Mouse (Mus musculus) forebrain, embryonic 12.5 days (tissue): ENCODE results near the gene Ift88. TPM values are rescaled to one million over a fixed set of nuclear protein-coding genes. Genes with fewer than 3 reads are reported as not detected.
"Not testable (repeated sequence)": the region's sequence is repeated elsewhere in the genome, so short reads cannot be mapped to it uniquely, and the experiment has no call there.

Experiments
- ATAC-seq: fragments of 200-750 bp; cut with Nextera tagmentation; 2 replicates; pipeline ENCODE4 v1.8.0; 2017; ENCODE audit warnings: moderate TSS enrichment; ENCODE audit not compliant: low FRiP score
- H3K27ac ChIP-seq: fragments of 300-500 bp; sonication (generic); 2 replicates; pipeline ENCODE4 v1.5.1; 2016; ENCODE audit warnings: mild to moderate bottlenecking
- H3K27me3 ChIP-seq: fragments of 300-500 bp; sonication (generic); 2 replicates; pipeline ENCODE4 v1.6.1; 2016; ENCODE audit warnings: mild to moderate bottlenecking
- H3K36me3 ChIP-seq: fragments of 300-500 bp; sonication (generic); replicated peaks from 2 replicates; pipeline ENCODE4 v1.6.1; 2016; ENCODE audit warnings: mild to moderate bottlenecking
- H3K4me1 ChIP-seq: fragments of 300-500 bp; sonication (generic); 2 replicates; pipeline ENCODE4 v1.6.1; 2016
- H3K4me2 ChIP-seq: fragments of 300-500 bp; sonication (generic); 2 replicates; pipeline ENCODE4 v1.6.1; 2016; ENCODE audit warnings: mild to moderate bottlenecking, moderate library complexity
- H3K4me3 ChIP-seq: fragments of 300-500 bp; sonication (generic); replicated peaks from 2 replicates; pipeline ENCODE4 v1.5.1; 2016; ENCODE audit warnings: mild to moderate bottlenecking
- H3K9ac ChIP-seq: fragments of 300-500 bp; sonication (generic); 2 replicates; pipeline ENCODE4 v1.6.1; 2016; ENCODE audit warnings: mild to moderate bottlenecking
- H3K9me3 ChIP-seq: fragments of 300-500 bp; sonication (generic); 2 replicates; pipeline ENCODE4 v1.6.1; 2016
- WGBS: fragments of 180-500 bp; shearing (Covaris S2); methylation state at CpG from one replicate; pipeline ENCODE4 v1.1.7; 2016; 5-methylcytosine and 5-hydroxymethylcytosine counted together
- polyA plus RNA-seq: library from polyadenylated mRNA; unstranded; fragments of >200 nt; fragmentation: Nextera tagmentation; extraction: Ambion mirVana; gene quantifications from 2 replicates; pipeline ENCODE4 v1.2.1, GENCODE M21; 2016

The Ift88 gene
- polyA plus RNA-seq, 1 experiment from 2014 or later = 16.4 TPM

- H3K9me3 ChIP-seq = no peaks in the 10 kb centered on the region
- H3K4me2 ChIP-seq = peak overlapping the region; percentile 85
- WGBS = 18% methylated on average over 13 of the region's 13 CpGs
- H3K4me3 ChIP-seq = peak overlapping the region; percentile 59
- H3K27me3 ChIP-seq = peaks cover 10% of the 10 kb centered on the region; the same call in 1 of the 2 replicates
- ATAC-seq = no peak
- H3K27ac ChIP-seq = no peak overlapping the region
- peaks cover 7% of the 10 kb centered on the region for H3K4me1 ChIP-seq
- H3K36me3 ChIP-seq = no peaks in the 10 kb centered on the region
- H3K9ac ChIP-seq = peak overlapping the region; percentile 67; the same call in 1 of the 2 replicates
Measured at GRCm38 (mm10) chr14:57398813-57399427, 24.9 kb upstream of the Ift88 start.

- no peak overlapping the region for H3K4me3 ChIP-seq
- peaks cover 1% of the 10 kb centered on the region; the same call in 1 of the 2 replicates for H3K27me3 ChIP-seq
- H3K4me2 ChIP-seq = no peak overlapping the region
- ATAC-seq = no peak
- no peak overlapping the region for H3K9ac ChIP-seq
- H3K9me3 ChIP-seq = no peaks in the 10 kb centered on the region
- no peaks in the 10 kb centered on the region for H3K36me3 ChIP-seq
- no peak overlapping the region for H3K27ac ChIP-seq
- H3K4me1 ChIP-seq = peaks cover 15% of the 10 kb centered on the region
Measured at GRCm38 (mm10) chr14:57402815-57403214, 21.0 kb upstream of the Ift88 start.

- no peak overlapping the region for H3K27ac ChIP-seq
- no peak overlapping the region for H3K4me3 ChIP-seq
Measured at GRCm38 (mm10) chr14:57407039-57407987, 16.5 kb upstream of the Ift88 start.

GRCm38 (mm10) chr14:57408100-57408499, 15.8 kb upstream of the Ift88 start:
- Histone ChIP-seq H3K27me3 (no peaks in the 10 kb centered on the region), H3K4me3 (no peak overlapping the region)
- WGBS = 79% methylated on average over 8 of the region's 8 CpGs

More at GRCm38 (mm10) chr14:57407039-57407987, 16.5 kb upstream of the Ift88 start:
- peak overlapping the region; percentile 31 for H3K4me2 ChIP-seq
- H3K9me3 ChIP-seq = no peaks in the 10 kb centered on the region
- peak; percentile 41; the same call in 1 of the 2 replicates for ATAC-seq
- H3K9ac ChIP-seq = no peak overlapping the region
- no peaks in the 10 kb centered on the region for H3K27me3 ChIP-seq
- H3K36me3 ChIP-seq = no peaks in the 10 kb centered on the region
- 7% methylated on average over 12 of the region's 12 CpGs for WGBS
- peaks cover 12% of the 10 kb centered on the region for H3K4me1 ChIP-seq

GRCm38 (mm10) chr14:57409106-57409505, 14.8 kb upstream of the Ift88 start:
- Histone ChIP-seq H3K9ac (no peak overlapping the region), H3K4me1 (peaks cover 12% of the 10 kb centered on the region), H3K36me3 (no peaks in the 10 kb centered on the region), H3K27me3 (no peaks in the 10 kb centered on the region), H3K4me3 (no peak overlapping the region), H3K9me3 (no peaks in the 10 kb centered on the region), H3K4me2 (no peak overlapping the region), H3K27ac (no peak overlapping the region)
- ATAC-seq = 0 out of 2 replicates have a peak, but pooled peaks have one; percentile 39
- 16% methylated on average over 6 of the region's 6 CpGs for WGBS

More at GRCm38 (mm10) chr14:57408100-57408499, 15.8 kb upstream of the Ift88 start:
- Histone ChIP-seq H3K9me3 (no peaks in the 10 kb centered on the region), H3K4me1 (peaks cover 12% of the 10 kb centered on the region), H3K27ac (no peak overlapping the region), H3K36me3 (no peaks in the 10 kb centered on the region), H3K9ac (no peak overlapping the region), H3K4me2 (no peak overlapping the region)
- no peak for ATAC-seq

GRCm38 (mm10) chr14:57412166-57412565, 11.7 kb upstream of the Ift88 start:
- no peak for ATAC-seq
- Histone ChIP-seq H3K4me3 (no peak overlapping the region), H3K9me3 (no peaks in the 10 kb centered on the region), H3K27ac (no peak overlapping the region), H3K36me3 (no peaks in the 10 kb centered on the region), H3K9ac (no peak overlapping the region), H3K27me3 (no peaks in the 10 kb centered on the region), H3K4me2 (no peak overlapping the region), H3K4me1 (peaks cover 9% of the 10 kb centered on the region)
- 54% methylated on average over 7 of the region's 7 CpGs for WGBS

GRCm38 (mm10) chr14:57417187-57417586, 6.7 kb upstream of the Ift88 start:
- Histone ChIP-seq H3K4me3 (no peak overlapping the region), H3K27ac (no peak overlapping the region), H3K36me3 (no peaks in the 10 kb centered on the region), H3K9me3 (no peaks in the 10 kb centered on the region), H3K27me3 (0 out of 2 replicates have a peak, but pooled peaks cover 4% of the 10 kb centered on the region), H3K4me1 (no peaks in the 10 kb centered on the region; the same call in 1 of the 2 replicates), H3K4me2 (no peak overlapping the region), H3K9ac (no peak overlapping the region)
- ATAC-seq = no peak
- 94% methylated on average over 2 of the region's 2 CpGs for WGBS

- Histone ChIP-seq H3K4me2 (peak overlapping the region; percentile 72), H3K27ac (peak overlapping the region; percentile 78), H3K4me3 (peak overlapping the region; percentile 94), H3K4me1 (peaks cover 3% of the 10 kb centered on the region), H3K36me3 (no peaks in the 10 kb centered on the region), H3K9ac (peak overlapping the region; percentile 85), H3K9me3 (no peaks in the 10 kb centered on the region), H3K27me3 (0 out of 2 replicates have a peak, but pooled peaks cover 3% of the 10 kb centered on the region)
- no peak for ATAC-seq
- WGBS = under 1% methylated on average over 24 of the region's 24 CpGs
Measured at GRCm38 (mm10) chr14:57424212-57424561, 325 bp downstream of the Ift88 start.

- Histone ChIP-seq H3K4me1 (no peaks in the 10 kb centered on the region), H3K27me3 (no peaks in the 10 kb centered on the region), H3K4me3 (no peak overlapping the region), H3K9me3 (no peaks in the 10 kb centered on the region), H3K36me3 (peaks cover 5% of the 10 kb centered on the region; the same call in 1 of the 2 replicates), H3K27ac (no peak overlapping the region), H3K4me2 (no peak overlapping the region), H3K9ac (no peak overlapping the region)
- 81% methylated on average over 2 of the region's 2 CpGs for WGBS
- ATAC-seq = no peak
Measured at GRCm38 (mm10) chr14:57430451-57430850, 6.6 kb downstream of the Ift88 start.

- ATAC-seq = no peak
- Histone ChIP-seq H3K27ac (no peak overlapping the region), H3K4me1 (no peaks in the 10 kb centered on the region), H3K27me3 (no peaks in the 10 kb centered on the region), H3K4me3 (no peak overlapping the region), H3K9me3 (no peaks in the 10 kb centered on the region), H3K36me3 (peaks cover 29% of the 10 kb centered on the region), H3K9ac (no peak overlapping the region), H3K4me2 (no peak overlapping the region)
- WGBS = 89% methylated on average over 1 of the region's 1 CpGs
Measured at GRCm38 (mm10) chr14:57452516-57452915, 28.7 kb downstream of the Ift88 start.

GRCm38 (mm10) chr14:57459883-57460282, 36.0 kb downstream of the Ift88 start:
- peaks cover 9% of the 10 kb centered on the region for H3K36me3 ChIP-seq

GRCm38 (mm10) chr14:57460326-57460725, 36.5 kb downstream of the Ift88 start:
- H3K9ac ChIP-seq, H3K4me3 ChIP-seq, H3K27me3 ChIP-seq, H3K9me3 ChIP-seq, H3K27ac ChIP-seq, ATAC-seq, H3K36me3 ChIP-seq, H3K4me1 ChIP-seq, H3K4me2 ChIP-seq: not testable (repeated sequence)
- 80% methylated on average over 5 of the region's 5 CpGs for WGBS

More at GRCm38 (mm10) chr14:57459883-57460282, 36.0 kb downstream of the Ift88 start:
- Histone ChIP-seq H3K4me1 (no peaks in the 10 kb centered on the region), H3K27ac (no peak overlapping the region), H3K9ac (no peak overlapping the region), H3K9me3 (no peaks in the 10 kb centered on the region), H3K27me3 (no peaks in the 10 kb centered on the region), H3K4me3 (no peak overlapping the region), H3K4me2 (no peak overlapping the region)
- ATAC-seq = no peak
- WGBS = 94% methylated on average over 5 of the region's 5 CpGs
